Mouse (Mus musculus) cerebellum, postnatal 14 days (tissue): ENCODE results near the gene Wfdc6a.

Experiments used
- DNase-seq, 2 experiments: peaks; one replicate each; pipeline ENCODE4 v3.0.0; 2021; ENCODE audit warnings: mixed read lengths in 2 of 2

The Wfdc6a gene

DNA sequence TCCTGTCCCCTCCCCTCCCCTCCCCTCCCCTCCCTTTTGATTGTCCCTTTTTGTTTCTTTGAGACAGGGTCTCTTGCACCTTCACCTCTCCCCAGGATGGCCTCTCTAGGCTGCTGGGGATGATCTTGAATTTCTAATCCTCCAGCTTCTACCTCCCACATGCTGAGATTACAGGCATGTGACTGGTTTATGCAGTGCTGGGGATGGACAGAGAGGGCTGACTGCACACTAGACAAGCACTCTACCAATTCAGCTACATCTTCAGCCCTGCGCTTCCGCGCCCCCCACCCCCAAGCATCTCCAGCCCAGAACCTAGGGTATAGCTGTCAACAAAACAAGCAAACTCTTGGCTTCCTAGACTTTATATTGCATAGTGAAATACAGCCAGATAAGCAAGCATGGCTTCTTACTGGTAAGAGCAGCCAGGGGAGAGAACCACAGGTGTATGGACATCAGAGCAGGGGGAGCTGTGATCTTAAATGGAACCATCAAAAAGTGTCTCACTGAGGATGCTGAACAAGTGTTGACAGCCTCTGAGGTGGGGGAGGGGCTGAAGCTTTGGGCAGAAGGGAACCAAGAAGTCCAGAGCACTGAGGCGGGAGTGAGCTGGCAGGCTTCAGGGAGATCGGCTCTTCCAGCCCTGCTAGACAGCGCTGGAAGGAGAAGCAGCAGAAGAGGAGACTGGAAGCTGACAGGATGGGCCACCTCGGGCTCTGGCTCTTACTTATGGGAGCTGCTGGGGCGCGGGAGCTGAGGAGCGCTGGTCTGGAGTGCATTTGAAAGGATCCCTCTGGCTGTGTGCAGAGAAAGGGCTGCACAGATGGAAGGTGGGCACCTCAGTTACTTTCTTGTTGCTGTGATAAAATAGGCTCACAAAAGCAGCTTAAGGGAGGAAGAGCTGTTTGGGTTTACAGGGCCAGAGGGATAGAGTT lies 35.0 kb downstream of the Wfdc6a start:
- DNase-seq, result peak in 1 of 2 experiments; percentile 45

DNA sequence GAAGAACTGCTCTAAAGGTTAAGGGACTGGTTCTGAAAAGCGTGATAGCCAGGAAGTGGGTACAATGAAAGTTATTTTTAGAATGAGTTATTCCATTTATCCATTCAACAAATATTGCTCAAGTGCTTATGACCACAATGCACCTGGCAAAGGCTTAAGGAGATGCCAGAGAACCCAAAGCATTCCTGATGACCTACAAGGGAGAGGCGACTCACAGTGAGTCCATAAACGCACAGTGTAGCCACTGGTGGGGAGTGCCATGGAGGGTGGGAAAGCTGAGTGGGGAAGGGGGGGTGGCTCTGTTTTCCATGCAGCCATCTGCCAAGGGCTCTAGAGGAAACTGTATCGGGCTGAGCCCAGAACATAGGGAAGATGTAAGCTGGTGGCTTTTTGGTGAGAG lies 35.9 kb downstream of the Wfdc6a start:
- no peak for DNase-seq

DNA sequence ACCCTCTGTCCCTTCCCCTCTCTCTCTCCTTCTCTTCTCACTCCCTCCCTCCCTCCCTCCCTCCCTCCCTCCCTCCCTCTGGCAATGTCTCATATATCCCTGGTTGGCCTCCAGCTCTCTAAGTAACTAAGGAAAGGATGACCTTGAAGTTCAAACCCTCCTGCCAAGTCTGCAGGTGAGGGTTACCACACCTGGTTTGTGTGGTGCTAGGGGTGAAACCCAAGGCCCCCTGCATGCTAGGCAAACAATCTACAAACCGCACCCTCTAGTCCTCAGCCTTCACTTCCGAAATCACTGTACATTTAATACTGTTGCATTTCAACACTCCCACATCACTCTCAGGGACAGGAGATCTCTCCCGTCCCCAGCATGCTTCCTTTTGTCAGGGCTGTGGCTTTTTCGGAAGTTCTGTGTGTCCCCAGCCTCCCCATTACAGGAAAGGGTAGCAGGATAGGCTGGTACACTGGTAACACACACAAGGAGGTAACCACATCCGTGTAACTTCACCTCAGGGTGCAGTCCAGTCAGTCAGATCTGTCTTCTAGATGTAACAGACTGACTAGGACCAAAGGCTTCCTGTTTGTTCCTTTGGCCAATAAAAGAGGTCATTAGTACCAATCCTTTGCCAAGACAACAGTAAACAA lies 40.7 kb downstream of the Wfdc6a start:
- no peak for DNase-seq

DNA sequence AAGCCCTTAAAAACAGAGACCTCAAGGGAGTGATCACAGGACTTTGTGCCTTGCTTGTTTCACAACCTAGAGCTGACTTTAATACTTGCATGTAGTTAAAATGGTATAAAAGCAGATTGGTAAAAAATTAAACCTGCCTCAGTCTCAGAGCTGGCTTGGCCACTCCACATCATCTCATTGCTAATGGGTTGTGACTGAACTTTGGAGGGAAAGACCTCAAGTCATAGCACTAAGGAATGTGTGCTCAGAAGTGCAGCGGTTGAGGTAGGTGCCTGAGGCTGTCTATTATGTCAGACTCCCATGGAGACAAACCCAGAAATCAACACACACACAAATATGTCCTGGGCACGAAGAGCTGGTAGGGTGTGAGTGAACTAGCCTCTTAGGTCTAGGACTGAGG lies 41.5 kb downstream of the Wfdc6a start:
- DNase-seq, result no peak

DNA sequence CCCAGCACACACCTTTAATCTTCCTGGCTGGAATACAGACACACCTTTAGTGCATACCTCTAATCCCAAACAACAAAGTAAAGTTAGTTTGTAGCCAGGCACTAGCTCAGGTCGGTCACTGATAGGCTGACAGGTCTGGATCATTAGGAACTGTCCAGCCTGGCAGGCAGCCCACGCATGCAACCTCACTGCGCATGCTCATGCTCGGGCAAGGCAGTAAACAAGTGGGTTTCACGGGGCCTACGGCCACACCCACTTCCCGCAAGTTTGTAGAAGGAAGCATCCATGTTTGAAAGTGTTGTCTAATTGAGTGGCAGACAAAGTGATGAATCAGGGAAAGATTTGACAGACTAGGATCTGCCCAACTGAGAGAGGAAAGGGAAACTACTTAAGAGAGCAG lies 42.6 kb downstream of the Wfdc6a start:
- DNase-seq, result no peak

DNA sequence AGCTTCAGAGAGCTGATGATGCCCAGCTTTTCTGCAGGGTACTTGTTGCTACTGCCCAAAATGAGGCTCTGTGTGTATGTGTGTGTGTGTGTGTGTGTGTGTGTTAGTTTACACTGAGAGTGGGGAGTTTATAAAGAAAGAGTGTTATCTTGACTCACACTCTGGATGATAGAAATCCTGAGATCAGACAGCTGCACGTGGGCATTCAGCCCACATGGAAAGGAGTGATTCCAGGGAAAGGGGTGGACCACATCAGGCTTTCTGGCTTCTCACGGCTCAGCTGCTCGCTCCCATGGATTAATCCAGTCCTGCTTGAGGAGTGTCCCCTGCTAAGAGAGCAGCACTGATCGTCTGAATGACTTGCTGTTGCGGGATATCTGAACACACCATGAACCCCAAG lies 43.1 kb downstream of the Wfdc6a start:
- no peak for DNase-seq

DNA sequence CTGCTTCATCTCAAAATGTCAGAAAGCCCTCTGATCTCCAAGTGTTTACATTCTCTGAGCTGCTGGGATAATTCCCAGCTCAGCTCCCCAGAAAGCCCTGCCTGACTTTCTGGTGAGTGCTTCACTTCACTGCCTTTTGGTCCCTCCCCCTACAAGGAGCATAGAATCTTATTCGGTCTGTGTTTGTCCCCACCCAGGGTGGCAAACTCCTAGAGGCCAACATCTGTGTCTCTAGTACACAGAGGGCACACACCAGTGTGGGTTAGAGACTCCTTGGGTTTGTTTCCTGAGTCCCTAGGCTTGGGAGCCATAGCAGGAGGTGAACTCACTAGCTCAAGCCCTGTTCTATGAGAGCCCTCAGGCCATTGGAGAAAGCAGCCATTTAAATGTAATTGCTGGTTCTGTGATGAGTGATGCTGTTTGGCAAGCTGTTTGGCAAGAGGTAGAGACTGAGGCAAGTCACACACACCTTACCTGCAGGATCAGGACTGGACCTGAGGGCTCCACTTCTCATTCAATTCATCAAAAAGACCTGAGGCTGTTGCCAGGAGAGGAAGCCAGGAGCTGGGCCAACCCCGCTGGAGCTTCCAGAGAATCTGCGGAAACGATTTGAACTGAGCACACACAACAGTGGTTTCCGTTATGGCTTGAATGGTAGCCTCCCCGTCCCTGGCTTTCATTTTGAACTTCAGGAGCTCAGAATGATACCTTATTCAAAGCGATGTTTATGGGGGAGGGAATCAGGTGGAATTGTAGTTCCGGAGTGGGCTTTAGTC lies 44.4 kb downstream of the Wfdc6a start:
- peak; percentile 32 to 40 for DNase-seq

DNA sequence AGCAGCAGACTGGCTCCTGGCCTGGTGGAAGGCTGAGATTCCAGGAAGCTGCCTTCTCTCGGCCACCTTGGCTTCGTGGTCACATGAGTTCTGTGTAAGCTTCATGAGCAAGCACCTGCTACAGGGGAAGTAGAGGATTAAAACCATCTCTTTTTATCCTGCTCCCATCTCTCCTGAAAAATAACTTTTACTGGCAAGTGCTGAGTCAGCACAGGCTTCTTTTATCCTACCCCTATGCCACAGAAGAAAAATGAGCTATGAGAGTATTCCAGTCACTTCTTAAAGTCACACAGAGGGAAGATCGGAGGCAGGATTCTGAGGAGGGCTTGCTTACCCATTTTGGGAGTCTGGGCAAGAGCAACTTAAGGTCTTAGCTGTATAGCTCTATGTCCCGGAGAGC lies 48.2 kb downstream of the Wfdc6a start:
- no peak for DNase-seq

DNA sequence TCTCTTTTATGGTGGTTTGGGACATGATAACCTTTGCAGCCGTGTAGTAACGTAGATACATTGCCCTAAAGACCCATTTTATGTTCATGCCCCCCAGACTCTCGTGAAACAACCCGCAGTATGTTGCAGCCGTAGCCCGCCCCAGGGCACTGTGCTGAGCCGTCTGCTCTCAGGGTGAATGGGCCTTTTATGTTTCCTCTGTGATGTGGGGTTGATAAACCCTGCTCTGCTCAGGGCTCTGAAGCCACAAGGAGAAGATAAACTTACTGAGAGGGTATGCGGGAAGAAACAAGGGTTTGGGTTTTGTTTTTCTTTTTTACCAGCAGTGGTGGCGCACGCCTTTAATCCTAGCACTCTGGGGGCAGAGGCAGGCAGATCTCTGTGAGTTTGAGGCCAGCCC lies 50.9 kb downstream of the Wfdc6a start:
- DNase-seq, result no peak

DNA sequence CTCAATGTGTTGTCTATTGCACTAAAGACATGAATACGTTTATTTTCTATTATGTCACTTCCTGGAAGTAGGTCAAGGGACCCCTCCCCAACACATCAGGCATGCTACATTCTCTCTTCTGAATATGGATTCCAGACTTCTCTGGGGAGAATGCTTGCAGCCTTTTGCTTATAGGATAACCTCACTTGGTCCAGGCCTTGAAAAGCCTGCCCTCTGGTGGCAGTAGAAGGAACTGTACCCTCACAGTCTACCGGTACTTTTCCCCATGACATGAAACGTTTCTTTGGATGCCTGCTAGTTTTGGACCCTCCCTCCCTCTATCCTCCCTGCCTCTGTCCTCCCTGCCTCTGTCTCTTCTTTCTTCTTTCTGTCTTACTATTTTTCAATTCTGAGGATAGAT lies 54.1 kb downstream of the Wfdc6a start:
- DNase-seq, result peak; percentile 87 to 90
